Mouse (Mus musculus): Measurements from ENCODE around the gene Nlrx1. TPM values are rescaled to one million over a fixed set of nuclear protein-coding genes. Genes with fewer than 3 reads are reported as not detected.

Nlrx1 gene
- polyA plus RNA-seq (2017; shearing (Covaris generic)): 11.3 TPM

DNA sequence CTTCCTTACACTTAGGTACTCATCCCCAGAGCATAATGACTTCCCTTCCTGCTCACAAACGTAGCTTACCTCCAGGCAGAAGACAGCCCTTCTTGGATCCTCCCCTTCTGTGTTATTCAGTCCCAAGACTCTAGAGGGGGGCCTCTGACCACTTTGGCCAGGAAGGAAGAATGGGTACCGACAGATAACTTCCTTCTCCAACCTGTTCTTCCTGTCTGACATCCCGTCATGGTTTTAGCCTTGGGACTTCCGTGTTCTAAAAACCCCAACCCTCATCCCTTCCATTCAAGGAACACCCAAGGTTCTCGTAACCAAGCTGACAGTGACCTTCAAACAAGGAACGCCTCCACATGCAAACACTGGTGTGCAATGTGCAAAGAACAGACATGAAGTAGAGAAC, at the start of gene Nlrx1:
Nlrx1 (minus strand) TSS at position 168 of the 400 bp plus-strand sequence.

DNA sequence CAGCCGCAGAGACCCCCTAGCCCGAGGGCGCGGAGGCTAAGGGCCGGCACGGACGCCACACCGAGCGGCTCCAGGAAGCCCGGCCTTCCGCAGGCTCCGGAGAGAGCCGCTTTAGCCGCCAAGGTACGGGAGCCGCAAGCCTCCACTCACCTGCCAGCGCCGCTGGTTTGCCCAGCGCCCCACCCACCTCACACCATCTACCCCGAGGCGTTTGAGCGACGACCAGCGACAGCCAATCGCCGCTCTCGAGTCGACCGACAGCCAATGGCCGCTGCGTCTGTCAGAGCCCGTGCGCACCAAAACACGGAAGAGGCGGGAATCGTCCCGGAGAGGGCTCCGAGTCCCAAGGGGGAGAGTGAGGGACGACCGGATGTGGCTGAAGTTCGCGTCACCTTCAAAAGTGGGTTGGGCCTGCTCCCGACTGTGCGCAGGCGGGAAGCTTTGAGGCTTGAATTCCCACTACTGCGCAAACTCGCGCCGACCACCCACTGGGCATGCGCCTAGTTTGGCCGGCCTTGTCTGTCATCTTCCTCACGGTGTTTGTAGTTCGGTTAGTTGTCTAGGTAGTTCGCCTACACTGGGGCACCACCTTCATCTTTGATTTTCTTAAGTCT, 37.2 kb upstream of the Nlrx1 start, which contains the start of gene Hinfp:
Hinfp (minus strand) TSS at position 206 of the 614 bp plus-strand sequence.

DNA sequence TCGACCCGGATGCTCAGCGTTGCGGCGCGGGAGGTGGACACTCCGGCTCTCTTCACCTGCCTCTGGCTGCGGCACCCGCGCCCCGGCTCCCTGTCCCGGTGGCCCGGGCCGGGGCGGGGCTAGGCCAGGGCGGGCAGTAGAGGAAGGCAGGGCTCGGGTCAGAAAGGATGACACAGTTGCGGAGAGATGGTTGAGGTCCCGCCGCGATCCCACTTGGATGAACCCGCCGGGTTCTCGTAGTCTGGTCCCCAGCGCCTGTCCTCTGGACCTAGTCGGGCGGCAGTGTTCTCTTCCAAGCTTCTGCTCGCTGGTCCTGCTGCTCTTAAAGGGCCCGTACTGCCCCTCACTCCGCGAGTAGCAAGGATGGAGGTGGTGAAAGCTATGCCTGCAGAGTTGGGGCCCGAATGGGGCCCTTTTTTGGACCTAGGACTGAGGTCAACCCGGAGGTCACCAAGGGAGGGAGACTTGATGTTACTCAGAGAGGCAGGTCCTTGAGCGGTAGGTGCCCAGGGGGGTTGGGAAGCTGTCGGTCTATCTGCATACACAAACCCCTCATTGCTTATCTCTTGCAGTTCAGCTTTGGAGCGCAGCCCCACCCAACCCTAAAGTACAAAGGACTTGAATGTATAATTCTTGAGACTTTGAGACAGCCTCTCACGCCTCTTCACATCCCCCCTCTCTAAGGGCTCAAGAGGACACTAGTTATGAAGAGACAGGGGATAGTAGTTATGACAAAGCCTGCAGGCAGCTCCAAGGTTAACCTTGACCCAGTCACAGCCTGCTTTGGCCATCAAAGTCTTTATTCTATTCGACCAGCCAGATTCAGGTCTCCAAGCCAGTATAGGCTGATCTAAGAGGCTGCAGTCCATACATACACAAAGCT, 19.9 kb upstream of the Nlrx1 start, which contains the start of gene Abcg4:
Abcg4 (minus strand) TSS at position 540 of the 883 bp plus-strand sequence.

DNA sequence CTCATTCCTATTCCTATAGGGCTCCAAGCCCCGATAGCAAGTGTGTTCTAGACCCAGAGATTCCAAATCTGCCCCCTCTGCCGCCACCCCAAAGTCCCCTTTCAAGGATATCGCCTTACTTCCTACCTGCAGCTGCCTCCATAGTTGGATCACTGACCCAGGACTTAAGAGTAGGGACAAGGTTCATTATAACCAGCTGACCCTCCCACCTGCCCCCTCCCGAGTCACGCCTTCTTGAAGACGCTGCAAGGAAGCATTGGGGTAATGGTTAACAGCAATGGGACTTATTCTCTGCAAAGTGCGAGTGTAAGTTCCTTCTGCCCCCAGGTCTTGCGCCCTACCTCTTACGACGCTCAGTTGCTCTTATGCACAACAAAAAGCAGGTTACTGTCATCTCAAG, 17.1 kb downstream of the Nlrx1 start, which contains the start of gene Pdzd3:
Pdzd3 (minus strand) TSS at position 158 of the 400 bp plus-strand sequence.

DNA sequence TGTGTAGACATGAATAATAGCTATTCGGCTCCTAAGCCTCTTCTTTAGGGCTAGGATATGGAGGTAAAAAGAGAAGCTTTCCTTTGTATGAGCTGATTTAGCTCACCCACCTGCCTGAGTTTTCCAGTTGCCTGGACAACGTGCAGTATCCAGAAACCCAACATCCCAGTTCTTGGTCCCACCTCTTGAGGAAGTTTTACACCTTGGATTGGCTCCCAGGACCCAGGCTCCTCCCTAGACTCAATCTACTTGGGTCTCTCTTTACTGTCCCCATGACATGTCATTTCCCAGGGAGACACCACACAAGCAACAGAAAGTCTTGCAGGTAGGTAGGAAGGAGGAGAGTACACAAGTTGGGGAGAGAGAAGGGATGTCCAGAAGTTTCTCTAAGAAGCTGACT, 28.0 kb downstream of the Nlrx1 start, which contains the start of gene Ccdc153:
Ccdc153 (plus strand) TSS at position 278 of the 400 bp plus-strand sequence.

DNA sequence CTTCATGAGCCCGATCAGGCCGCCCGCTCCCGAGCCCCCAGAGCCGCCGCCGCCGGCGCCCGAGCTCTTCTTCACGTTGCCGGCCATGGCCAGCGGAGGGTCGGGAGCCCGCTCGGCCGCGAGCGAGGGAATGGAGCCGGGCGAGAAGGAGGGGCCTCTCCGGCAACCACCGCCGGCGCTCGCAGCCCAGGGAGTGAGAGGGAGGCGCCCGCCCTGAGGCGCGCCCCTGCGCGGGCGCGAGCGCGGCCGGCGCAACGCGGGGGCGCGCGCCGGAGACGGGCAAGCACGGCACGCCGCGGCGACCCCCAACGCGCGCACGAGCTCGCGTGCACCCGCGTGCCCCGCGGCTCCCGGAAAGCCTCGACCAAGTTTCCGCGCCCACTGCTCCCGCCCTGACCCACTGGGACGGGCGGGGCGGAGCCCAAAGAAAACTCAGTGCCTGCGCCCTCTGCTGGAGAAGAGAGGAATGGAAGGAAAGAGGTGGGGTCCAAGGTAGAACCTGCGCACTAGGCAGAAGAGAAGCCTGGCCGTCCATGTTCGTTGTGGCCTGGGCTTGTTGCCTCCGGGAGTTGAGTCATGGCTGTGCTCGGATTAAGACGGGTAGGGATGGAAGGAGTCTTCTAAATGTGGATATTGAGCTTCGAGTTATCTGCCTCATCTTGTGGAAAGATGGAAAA, 34.5 kb downstream of the Nlrx1 start, which contains the start of gene Cbl:
Cbl (minus strand) TSS at position 248 of the 677 bp plus-strand sequence.

Other genes starting within 250 kb of the Nlrx1 start
- 116 TPM for gene Thy1, start 225.2 kb downstream of the Nlrx1 start, polyA plus RNA-seq (2017; shearing (Covaris generic))
- gene Usp2, start 201.6 kb downstream of the Nlrx1 start, polyA plus RNA-seq (2017; shearing (Covaris generic)): 5.4 TPM
- not detected for gene Mfrp, start 166.9 kb downstream of the Nlrx1 start, polyA plus RNA-seq (2017; shearing (Covaris generic))
- not detected for gene C1qtnf5, start 161.4 kb downstream of the Nlrx1 start, polyA plus RNA-seq (2017; shearing (Covaris generic))
- gene Gm49380, start 155.1 kb downstream of the Nlrx1 start, polyA plus RNA-seq (2017; shearing (Covaris generic)): 0.08 TPM
- 30.0 TPM for gene Rnf26, start 155.1 kb downstream of the Nlrx1 start, polyA plus RNA-seq (2017; shearing (Covaris generic))
- gene Mcam, start 134.1 kb downstream of the Nlrx1 start, polyA plus RNA-seq (2017; shearing (Covaris generic)): 0.35 TPM
- 47.6 TPM for gene Cbl, start 34.5 kb downstream of the Nlrx1 start, polyA plus RNA-seq (2017; shearing (Covaris generic))
- not detected for gene Ccdc153, start 27.9 kb downstream of the Nlrx1 start, polyA plus RNA-seq (2017; shearing (Covaris generic))
- gene Pdzd3, start 17.1 kb downstream of the Nlrx1 start, polyA plus RNA-seq (2017; shearing (Covaris generic)): not detected
- gene Abcg4, start 20.0 kb upstream of the Nlrx1 start, polyA plus RNA-seq (2017; shearing (Covaris generic)): not detected
- 27.3 TPM for gene Hinfp, start 37.1 kb upstream of the Nlrx1 start, polyA plus RNA-seq (2017; shearing (Covaris generic))
- 17.6 TPM for gene C2cd2l, start 51.7 kb upstream of the Nlrx1 start, polyA plus RNA-seq (2017; shearing (Covaris generic))
- gene Dpagt1, start 57.4 kb upstream of the Nlrx1 start, polyA plus RNA-seq (2017; shearing (Covaris generic)): 18.8 TPM
- gene H2afx, start 66.1 kb upstream of the Nlrx1 start, polyA plus RNA-seq (2017; shearing (Covaris generic)): 66.8 TPM
- gene Hmbs, start 75.6 kb upstream of the Nlrx1 start, polyA plus RNA-seq (2017; shearing (Covaris generic)): 37.2 TPM
- gene Vps11, start 93.1 kb upstream of the Nlrx1 start, polyA plus RNA-seq (2017; shearing (Covaris generic)): 67.2 TPM
- gene Hyou1, start 110.9 kb upstream of the Nlrx1 start, polyA plus RNA-seq (2017; shearing (Covaris generic)): 15.6 TPM
- gene Slc37a4, start 128.3 kb upstream of the Nlrx1 start, polyA plus RNA-seq (2017; shearing (Covaris generic)): 31.0 TPM
- gene Rps25, start 138.5 kb upstream of the Nlrx1 start, polyA plus RNA-seq (2017; shearing (Covaris generic)): 1,839 TPM
- 135 TPM for gene Trappc4, start 139.0 kb upstream of the Nlrx1 start, polyA plus RNA-seq (2017; shearing (Covaris generic))
- 63.3 TPM for gene Ccdc84, start 150.0 kb upstream of the Nlrx1 start, polyA plus RNA-seq (2017; shearing (Covaris generic))
- not detected for gene Foxr1, start 172.5 kb upstream of the Nlrx1 start, polyA plus RNA-seq (2017; shearing (Covaris generic))
- gene Upk2, start 186.4 kb upstream of the Nlrx1 start, polyA plus RNA-seq (2017; shearing (Covaris generic)): not detected
- 28.8 TPM for gene Bcl9l, start 214.2 kb upstream of the Nlrx1 start, polyA plus RNA-seq (2017; shearing (Covaris generic))